Mouse (Mus musculus) hindbrain, embryonic 13.5 days (tissue): ENCODE measurements at regions not wholly inside any gene's neighbourhood (a gene's known extent, or its start where the extent isn't known, plus 50 kb on each side); places are given as distances from the start of the nearest gene placed in this dataset.

Experiments
- ATAC-seq: fragments of 200-750 bp; cut with Nextera tagmentation; 2 replicates; pipeline ENCODE4 v1.8.0; 2017; ENCODE audit warnings: moderate TSS enrichment; ENCODE audit not compliant: low FRiP score
- H3K27ac ChIP-seq: fragments of 300-500 bp; sonication (generic); 2 replicates; pipeline ENCODE4 v1.5.1; 2015; ENCODE audit warnings: inconsistent platforms, mild to moderate bottlenecking, moderate library complexity
- H3K27me3 ChIP-seq: fragments of 300-500 bp; sonication (generic); 2 replicates; pipeline ENCODE4 v1.6.1; 2015; ENCODE audit warnings: mild to moderate bottlenecking, inconsistent platforms
- H3K36me3 ChIP-seq: fragments of 300-500 bp; sonication (generic); 2 replicates; pipeline ENCODE4 v1.6.1; 2015; ENCODE audit warnings: mild to moderate bottlenecking, inconsistent platforms
- H3K4me1 ChIP-seq: fragments of 300-500 bp; sonication (generic); replicated peaks from 2 replicates; pipeline ENCODE4 v1.6.1; 2015; ENCODE audit warnings: inconsistent platforms
- H3K4me2 ChIP-seq: fragments of 300-500 bp; sonication (generic); 2 replicates; pipeline ENCODE4 v1.6.1; 2015; ENCODE audit warnings: inconsistent platforms, mild to moderate bottlenecking, moderate library complexity
- H3K4me3 ChIP-seq: fragments of 300-500 bp; sonication (generic); 2 replicates; pipeline ENCODE4 v1.5.1; 2015; ENCODE audit warnings: mild to moderate bottlenecking, inconsistent platforms
- H3K9ac ChIP-seq: fragments of 300-500 bp; sonication (generic); 2 replicates; pipeline ENCODE4 v1.6.1; 2015; ENCODE audit warnings: mild to moderate bottlenecking, inconsistent platforms
- H3K9me3 ChIP-seq: fragments of 300-500 bp; sonication (generic); 2 replicates; pipeline ENCODE4 v1.6.1; 2016; ENCODE audit warnings: inconsistent platforms
- WGBS: fragments of 180-500 bp; shearing (Covaris S2); methylation state at CpG from one replicate; pipeline ENCODE4 v1.1.7; 2015; 5-methylcytosine and 5-hydroxymethylcytosine counted together

- Histone ChIP-seq H3K27me3 (peaks cover 3% of the 10 kb centered on the region; the same call in 1 of the 2 replicates), H3K4me2 (peak overlapping the region; percentile 36), H3K9ac (peak overlapping the region; percentile 29; the same call in 1 of the 2 replicates), H3K4me3 (peak overlapping the region; percentile 7; the same call in 1 of the 2 replicates), H3K36me3 (no peaks in the 10 kb centered on the region), H3K27ac (peak overlapping the region; percentile 40; the same call in 1 of the 2 replicates), H3K4me1 (peaks cover 7% of the 10 kb centered on the region), H3K9me3 (peaks cover 5% of the 10 kb centered on the region)
- ATAC-seq, result peak; percentile 29; the same call in 1 of the 2 replicates
- 53% methylated on average over 14 of the region's 14 CpGs for WGBS
Measured at GRCm38 (mm10) chr7:118296856-118297518, 53.5 kb upstream of the Smg1 start.

- H3K36me3 ChIP-seq, result no peaks in the 10 kb centered on the region
- H3K27ac ChIP-seq, result no peak overlapping the region
- no peak for ATAC-seq
- no peak overlapping the region for H3K4me3 ChIP-seq
- peaks cover 5% of the 10 kb centered on the region for H3K9me3 ChIP-seq
- 86% methylated on average over 6 of the region's 6 CpGs for WGBS
- H3K9ac ChIP-seq, result no peak overlapping the region
- H3K4me2 ChIP-seq, result no peak overlapping the region
- peaks cover 3% of the 10 kb centered on the region; the same call in 1 of the 2 replicates for H3K27me3 ChIP-seq
- H3K4me1 ChIP-seq, result peaks cover 7% of the 10 kb centered on the region
Measured at GRCm38 (mm10) chr7:118295855-118296254, 52.4 kb upstream of the Smg1 start.

GRCm38 (mm10) chr7:118295275-118295674 lies 51.8 kb upstream of the Smg1 start:
- Histone ChIP-seq H3K27me3 (peaks cover 3% of the 10 kb centered on the region; the same call in 1 of the 2 replicates), H3K36me3 (no peaks in the 10 kb centered on the region), H3K4me3 (no peak overlapping the region), H3K27ac (no peak overlapping the region), H3K9ac (no peak overlapping the region), H3K4me1 (peaks cover 7% of the 10 kb centered on the region), H3K4me2 (no peak overlapping the region), H3K9me3 (peaks cover 5% of the 10 kb centered on the region)
- ATAC-seq, result no peak
- WGBS, result 80% methylated on average over 11 of the region's 11 CpGs

GRCm38 (mm10) chr7:118294637-118295036 lies 51.2 kb upstream of the Smg1 start:
- Histone ChIP-seq H3K4me3 (no peak overlapping the region), H3K27me3 (peaks cover 3% of the 10 kb centered on the region; the same call in 1 of the 2 replicates), H3K36me3 (no peaks in the 10 kb centered on the region), H3K27ac (no peak overlapping the region), H3K9ac (no peak overlapping the region), H3K4me1 (peaks cover 7% of the 10 kb centered on the region), H3K4me2 (no peak overlapping the region), H3K9me3 (peaks cover 5% of the 10 kb centered on the region)
- ATAC-seq, result no peak
- 92% methylated on average over 12 of the region's 12 CpGs for WGBS
